Mouse (Mus musculus) cerebellum, postnatal 14 days (tissue): ENCODE data around the gene Adcy6.

Source experiments
- DNase-seq, 2 experiments: peaks; one replicate each; pipeline ENCODE4 v3.0.0; 2021; ENCODE audit warnings: mixed read lengths in 2 of 2

The Adcy6 gene

DNA sequence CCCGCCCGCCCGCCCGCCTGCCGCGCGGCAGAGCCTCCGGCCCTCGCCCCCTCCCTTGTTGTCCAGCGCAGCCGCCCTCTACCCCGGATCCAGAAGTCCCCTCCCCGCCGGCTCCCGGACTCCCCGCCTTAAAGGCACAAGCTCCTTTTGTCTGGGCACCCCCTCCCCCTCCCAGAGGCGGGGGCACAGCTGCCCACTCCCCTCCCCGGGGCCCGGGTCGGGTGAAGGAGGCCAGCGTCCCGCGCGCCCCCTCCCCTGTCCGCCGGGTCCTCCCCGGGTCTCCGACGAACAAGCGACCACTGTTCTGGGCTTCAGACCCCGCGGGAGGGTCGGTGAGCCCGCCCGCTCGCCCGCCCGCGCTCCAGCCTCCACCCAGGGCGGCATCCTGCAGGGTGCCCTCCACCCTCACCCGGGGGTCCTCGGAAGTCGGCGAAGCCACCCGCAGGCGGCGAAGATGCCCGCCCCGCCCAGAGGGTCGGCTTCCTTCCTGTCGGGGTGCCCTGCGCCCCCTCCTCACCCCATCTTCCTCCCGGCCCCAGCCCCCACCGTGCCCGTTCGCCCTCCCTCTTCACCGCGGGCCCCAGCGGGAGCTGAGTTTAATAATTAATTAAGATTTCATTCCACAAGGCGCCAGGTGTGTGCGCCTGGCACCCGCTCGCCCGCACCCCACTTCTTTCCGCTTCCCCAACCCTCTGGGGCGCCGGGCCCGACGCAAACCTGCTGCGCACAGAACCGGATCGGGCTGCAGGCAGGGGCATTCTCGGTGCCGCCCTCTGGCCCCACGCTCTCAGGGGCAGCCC lies at the start of gene Adcy6:
Gene Adcy6, minus strand, starts transcription at position 746 of the 800 bp plus-strand sequence.
- DNase-seq: peak; percentile 81 to 85

DNA sequence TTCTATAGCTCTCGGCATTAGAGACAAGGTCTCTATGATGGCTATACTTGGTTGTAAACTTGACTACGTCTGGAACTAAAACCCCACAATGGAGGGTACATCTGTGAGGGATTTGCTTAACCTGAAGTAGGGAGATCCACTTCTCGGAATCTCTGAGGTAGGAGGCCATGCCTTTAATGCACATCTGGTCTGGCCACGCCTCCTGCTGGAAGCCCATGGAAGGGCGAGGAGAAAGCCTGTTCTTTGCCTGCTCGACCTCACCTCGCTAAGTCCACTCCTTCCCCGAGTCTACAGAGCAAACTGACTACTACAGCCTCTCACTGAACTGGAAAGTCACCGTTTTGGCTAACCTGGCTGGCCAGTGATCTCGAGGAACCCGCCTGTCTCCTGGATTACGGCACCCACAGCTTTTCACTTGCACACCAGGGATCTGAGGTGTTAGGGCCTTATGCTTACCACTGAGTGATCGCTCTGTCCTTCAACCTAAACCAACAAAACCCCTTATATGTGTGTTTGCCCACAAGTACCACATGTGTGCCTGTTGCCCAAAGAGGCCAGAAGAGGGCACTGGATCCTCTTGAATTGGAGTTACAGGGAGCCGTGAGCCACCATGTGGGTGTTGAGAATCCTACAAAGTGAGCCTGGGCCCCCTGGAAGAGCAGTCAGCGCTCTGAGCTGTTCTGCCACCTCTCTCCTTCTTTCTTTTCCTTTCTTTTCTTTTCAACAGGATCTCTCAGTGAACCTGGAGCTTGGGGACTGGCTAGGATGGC lies 47.3 kb upstream of the Adcy6 start:
- DNase-seq: no peak

DNA sequence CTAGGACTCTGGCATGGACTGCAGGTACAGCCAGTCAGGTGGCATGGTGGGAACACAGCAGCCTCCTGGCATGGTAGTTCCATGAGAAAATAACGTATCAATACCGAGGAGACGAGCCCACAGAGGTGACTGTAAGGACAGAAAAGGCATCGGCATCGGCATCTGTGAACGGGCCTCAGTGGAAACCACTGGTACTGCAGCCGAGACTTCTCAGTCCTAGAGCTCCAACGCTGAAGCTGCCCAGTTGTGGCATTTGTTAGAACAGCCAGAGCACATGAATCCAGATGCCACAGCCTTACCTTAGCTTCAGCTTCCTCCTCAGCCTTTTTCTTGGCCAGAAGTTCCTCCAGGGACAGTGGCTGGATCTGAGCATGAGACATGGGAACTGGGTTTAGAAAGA lies 42.3 kb upstream of the Adcy6 start:
- no peak for DNase-seq

DNA sequence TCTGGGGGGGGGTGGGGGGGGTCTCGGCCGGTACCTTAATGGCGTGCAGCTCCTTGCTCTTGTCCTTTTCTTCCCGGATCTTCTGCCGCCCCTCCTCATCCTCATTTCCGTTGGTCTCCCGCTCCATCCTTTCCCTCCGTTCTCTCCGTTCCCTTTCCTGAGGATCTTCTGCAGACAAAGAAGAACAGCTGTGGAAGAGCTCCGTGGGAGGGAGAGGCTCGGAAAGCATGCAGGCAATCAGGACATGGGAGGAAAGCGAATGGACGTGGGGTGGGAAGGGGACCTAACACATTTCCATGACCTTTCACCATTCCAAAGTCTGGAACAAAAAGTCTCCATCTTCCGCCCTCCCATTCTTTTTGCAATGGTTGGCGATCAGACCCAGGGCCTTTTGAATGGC lies 41.6 kb upstream of the Adcy6 start:
- DNase-seq: no peak

DNA sequence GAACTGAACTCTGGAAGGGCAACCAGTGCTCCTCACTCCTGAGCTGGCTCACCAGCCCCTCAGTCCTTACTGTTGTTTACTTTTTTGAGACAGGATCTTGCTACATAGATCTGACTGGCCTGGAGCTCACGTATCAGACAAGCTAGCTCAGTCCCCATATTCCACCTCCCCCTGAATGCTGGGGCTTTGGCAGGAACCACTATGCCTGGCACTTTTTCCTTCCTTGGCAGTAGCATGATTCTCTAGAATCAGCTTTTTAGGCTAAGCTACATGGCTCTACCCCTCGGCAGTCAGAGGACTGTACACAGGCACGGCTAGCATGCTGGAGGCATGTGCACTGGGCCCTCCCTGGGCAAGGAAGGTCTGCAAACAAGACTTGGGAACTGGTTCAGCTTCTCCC lies 38.2 kb upstream of the Adcy6 start:
- DNase-seq: peak in 1 of 2 experiments; percentile 37

DNA sequence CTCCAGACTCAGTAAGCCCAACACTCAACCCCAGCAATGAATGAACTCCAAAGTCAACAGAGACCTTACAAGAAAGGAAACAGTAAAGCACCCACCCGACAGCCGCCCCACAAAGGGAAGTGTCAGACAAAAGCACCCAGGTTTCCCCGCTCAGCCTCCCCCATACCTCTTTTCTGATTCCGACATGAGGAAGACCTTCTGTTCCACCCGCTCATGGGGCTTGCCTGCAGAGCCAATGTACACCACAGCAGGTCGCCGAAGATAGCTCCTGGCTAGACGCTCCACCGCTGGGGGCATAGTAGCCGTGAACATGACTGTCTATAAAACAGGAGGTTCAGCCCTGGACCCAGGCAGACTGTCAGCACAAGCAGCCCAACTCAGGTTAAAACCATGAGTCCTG lies 37.4 kb upstream of the Adcy6 start:
- DNase-seq: no peak

DNA sequence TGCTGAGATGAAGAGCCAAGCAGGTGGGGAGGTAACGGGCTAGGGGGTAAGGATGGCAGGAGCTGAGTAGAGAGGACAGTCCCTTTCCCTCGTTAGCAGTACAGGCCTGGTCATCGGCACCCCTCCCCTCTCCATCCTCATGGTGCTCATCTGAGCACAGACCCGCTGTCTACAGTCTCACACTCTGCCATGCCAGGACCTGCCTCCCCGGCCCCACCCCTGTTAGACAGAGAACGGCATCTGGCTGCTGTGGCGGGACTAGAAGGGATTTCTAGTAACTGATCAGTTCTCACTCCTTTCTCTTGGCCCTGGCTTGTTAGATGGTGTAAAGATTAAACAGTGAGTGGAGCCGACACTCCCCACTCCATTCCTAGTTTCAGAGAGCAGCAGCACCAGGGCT lies 36.9 kb upstream of the Adcy6 start:
- DNase-seq: no peak

DNA sequence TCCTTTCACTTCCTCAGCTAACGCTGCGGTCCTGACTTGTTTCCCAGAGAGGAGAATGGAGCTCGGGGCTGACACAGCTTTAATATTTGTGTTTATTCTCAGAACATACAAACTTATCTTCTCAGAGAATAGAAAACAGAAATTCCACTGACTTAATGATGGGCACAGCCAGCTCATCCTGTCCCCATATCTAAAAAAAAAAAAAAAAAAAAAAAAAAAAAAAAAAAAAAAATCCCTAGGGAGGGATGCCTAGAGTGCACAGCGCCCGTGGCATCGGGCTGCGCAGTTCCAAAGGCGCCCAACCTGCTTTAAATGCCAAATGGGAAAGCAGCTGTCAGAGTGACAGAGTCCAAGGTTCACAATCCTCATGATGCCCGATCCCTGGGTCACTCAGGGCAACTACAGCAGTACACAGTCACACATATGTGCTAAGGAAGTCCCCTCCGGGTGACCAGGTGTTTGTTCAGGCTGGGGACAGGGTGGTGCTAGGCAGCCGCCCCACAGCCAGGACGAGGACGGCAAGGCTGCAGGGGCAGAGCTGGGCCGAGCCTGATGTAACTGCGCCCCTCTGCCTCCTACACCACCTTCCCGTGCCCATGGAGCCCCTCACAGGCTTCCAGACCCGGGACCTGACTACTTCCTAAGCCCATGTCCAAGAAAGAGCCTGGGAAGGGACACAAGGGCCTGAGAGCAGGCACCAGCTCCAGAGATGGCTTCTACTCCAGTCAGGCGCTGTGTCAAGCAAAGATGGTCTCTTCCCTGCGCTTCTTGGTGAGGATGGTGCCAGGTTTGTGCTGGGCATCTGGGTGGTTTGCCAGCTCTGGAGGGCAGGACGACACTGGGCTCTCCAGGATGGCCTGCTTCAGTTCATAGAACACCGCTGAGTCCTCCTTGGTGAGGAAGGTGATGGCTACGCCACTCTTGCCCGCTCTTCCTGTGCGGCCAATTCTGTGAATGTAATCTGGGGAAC lies 35.5 kb upstream of the Adcy6 start:
- DNase-seq: peak; percentile 42 to 48

DNA sequence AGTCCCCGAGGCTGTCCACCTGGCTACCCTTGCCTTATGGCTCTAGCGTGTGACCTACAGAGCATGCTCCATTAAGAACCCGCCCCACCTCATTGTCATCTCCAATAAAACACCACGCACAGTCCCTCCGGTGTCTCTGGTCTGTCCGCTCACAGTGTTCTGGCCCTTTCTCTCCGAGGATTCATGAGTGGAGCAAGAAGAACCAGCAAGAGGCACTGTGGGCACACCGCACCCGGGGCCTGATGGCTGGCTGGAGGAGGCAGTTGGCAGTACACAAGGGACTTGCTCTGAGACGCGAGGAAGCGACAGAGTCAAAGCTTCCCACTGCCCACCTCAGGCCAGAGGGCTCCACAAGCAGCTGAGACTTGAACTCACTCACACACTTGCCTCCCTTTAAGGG lies 34.5 kb upstream of the Adcy6 start:
- peak in 1 of 2 experiments; percentile 24 for DNase-seq

DNA sequence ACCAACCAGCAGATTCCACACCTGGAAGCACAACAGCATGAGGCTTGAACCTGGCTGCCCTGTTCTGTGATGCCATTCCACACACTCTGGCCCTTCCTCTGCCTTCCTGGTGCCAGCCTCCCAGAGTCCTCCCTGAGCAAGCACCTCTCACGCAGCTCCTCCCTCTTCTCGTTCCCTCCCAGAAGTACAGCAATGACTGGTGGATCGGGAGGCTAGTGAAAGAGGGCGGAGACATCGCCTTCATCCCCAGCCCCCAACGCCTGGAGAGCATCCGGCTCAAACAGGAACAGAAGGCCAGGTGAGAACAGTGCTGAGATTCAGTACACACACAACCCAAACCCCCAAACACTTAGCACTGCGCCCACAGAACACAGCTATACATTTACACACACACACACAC lies 30.3 kb upstream of the Adcy6 start:
- no peak for DNase-seq

DNA sequence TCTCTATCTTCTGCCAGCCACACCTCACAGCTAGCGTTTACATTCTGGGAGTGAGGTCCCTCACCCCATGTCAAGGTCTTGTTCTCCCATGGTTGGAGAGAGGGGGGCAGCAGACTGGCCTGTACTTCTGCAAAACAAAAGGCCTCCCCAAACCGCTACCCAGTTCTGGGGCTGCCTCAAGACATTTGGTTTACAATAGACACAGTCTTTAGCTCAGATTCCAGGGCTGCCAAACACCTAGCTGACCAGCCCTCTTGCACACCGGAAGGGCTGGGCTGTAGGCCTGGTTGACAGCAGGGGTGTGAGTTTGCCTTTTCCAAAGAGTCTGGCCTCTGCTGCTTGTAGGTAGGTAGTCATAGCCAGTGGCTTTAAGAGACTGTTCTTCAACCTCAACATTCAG lies 27.3 kb upstream of the Adcy6 start:
- peak; percentile 36 to 43 for DNase-seq

DNA sequence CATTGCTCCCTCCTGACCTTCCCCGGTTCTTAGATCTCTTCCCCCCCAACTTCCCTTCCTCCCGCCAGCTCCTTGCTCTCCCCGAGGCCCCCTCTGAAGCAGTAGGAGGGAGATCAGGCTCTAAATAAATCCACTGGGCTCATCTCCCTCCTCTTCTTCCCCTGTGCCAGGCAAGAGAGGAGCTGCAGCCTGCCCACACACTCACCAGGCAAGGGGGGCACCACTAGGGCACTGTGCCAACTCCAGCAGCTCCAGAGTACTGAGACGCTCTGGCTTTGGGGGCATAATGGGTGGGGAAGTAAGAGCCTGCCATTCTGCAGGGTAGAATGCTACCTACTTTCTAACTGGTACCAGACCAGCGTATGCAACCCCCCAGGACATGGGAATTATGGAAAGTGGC lies 26.6 kb upstream of the Adcy6 start:
- peak; percentile 61 to 71 for DNase-seq

DNA sequence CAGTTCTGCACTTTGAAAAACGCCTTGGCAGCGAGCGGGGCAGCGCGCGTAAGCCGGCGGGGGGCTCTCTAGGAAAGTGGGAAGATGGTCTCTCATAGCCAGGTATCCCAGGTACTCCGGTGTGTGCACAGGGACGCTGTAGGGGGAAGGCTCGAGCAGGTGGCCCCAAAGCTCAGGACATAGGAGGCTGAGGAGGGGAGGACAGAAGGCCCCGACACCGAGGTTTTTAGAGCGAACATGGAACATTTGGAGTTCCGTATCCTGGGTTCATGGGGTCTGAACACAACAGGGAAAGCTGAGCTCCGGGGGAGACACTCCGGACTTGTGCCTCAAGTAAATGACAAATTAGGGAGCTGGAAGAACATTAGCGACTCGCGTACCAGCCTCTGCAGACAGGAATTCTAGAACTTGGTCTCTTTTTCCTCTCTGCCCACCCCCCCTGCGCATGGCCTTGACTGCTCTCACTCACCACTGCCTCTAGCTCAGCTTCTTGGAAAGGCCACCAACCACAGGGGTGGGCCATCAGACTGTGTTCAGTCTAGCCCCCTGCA lies 25.5 kb upstream of the Adcy6 start:
- peak; percentile 60 to 67 for DNase-seq

DNA sequence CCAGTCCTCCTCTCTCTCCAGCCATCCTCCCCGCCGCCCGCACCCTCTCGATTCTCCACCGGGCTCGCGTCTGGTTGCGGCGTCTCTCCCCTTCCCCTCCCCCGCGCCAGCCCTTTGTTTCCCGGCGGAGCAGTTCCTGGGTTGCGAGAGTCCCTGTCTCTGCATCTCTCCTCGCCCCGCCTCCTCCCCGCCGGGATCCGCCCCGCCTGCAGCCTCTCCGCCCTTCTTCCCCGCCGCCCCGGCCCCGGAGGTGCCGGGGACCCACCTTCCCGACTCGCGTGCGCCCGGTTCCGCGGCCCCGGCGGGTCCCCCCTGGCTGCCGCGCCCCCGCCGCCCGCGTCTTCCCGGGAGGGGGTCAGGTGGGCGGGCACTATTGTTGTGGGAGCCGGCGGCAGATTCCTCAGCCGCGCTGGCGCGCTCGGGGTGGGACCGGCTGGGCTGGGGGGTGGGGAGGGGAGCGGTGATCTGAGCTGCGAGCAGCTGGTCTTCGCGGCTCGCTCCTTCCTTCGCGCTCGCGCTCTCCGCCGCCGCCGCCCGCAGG lies 24.7 kb upstream of the Adcy6 start:
- peak; percentile 86 to 89 for DNase-seq

DNA sequence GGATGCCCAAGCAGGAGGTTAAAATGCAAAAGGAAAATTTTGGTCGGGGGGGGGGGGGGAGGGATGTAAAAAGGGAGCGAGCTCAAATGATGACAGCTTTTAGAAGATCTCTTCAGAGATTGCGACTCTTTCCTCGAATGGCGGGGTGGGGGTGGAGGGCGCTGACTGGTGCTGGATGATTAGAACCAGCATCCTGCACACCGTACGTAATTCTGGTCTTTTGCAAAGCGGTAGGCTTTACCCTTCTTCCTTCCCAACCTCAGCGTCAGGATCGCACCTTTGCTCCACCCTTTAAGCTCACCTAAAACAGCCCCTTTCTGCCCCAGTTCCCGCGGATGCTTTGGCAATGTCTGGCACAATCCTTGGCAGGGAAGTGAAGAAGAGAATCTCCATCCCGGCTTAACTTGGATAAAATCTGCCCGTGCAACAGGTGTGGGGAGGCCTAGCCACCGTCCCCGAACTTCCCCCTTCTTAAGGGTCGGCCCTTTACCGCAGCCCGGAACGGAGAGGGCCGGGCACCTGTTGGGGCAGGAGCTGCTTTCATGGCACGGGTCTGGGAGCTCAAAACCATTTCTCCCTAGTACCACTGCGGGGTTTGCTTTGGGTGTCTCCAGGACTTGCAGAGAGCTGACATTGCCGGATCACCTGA lies 24.1 kb upstream of the Adcy6 start:
- peak; percentile 54 to 65 for DNase-seq

DNA sequence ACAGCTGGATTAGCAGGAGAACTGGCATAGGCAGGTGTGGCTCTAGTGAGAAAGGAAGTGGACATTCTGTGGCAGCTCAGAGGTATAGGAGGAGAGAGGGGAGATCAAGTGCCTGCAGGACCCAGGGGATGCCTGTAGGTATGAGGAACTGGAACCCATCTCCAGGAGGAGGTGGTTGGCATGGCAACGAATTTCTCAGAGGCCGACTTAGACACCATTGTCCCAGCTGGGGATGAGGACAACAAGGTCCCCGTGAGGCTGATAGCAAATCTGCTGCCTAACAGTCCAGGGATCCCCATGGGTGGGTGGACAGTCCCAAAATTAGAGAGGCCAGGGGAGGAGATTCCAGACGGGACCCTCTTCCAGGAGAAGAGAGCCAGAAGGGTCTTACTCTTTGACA lies 23.0 kb upstream of the Adcy6 start:
- DNase-seq: peak in 1 of 2 experiments; percentile 25

DNA sequence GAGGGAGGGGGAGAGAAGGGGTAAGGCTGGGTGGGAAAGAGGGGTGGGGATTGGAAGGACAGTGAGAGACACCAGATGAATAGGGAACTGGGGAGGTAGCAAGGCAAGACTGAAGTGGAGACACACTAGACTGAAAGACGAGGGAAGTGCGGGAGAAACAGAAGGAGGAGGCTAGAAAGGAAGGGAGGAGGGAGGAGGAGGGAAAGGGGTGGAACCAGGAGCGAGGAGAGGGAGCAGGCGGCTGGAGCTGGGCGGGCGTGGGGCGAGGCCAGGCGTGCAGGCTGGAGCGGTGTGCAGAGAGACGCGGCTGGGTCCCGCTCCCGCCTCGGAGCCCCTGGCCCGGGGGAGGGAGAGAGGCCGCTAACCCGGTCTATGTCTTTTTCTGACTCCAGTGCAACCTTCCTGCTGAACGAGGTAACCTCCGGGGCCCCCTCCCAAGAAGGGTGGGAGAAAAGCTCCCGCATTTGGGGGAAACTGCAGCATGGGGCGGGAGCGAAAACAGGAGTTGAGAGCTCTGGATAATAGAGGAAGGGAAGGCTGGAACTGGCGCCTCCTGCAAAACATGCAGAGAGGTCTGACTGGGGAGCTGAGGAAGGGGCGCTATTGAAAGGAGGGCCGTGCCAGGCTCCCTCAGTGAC lies 22.4 kb upstream of the Adcy6 start:
- peak; percentile 51 to 61 for DNase-seq

DNA sequence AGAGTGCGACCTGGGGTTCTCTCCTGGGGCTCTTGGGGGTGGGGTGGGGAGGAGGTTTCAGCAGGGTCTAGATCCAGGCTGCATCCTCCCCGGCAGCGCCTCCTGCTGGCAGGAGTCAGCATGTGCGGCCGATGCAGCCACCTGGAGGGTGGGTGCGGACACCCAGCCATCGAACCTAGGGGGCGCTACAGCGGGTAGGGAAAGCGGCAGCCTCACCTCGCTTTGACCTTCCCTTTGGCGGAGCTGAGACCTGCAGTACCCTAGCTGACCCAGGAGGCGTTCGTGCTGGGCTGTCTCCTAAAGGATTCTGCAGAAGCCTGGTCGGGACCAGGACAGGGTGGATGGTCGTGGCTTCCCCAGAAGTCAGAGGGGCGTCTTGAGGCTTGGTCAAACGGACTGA lies 21.6 kb upstream of the Adcy6 start:
- DNase-seq: peak; percentile 78 to 96

DNA sequence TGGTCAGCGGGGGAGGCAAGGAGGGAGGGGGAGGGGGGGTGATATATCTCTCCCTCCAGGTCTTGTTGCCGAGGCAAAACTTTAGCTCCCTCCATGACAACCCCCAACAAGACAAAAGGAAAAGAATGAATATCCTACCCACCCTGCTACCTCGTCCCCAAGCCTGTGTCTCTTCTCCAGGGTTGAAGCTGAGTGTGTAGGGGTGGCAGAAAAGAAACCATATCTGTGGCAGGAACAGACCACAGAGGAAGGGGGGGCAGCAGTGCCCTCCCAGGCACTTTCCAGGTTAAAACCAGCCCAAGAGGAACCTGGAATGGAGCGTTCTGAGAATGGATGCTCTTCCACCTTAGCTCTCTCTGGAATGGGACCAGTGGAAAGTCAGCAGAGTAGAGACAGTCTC lies 20.7 kb upstream of the Adcy6 start, which contains the start of gene Cacnb3:
Gene Cacnb3, plus strand, starts transcription at position 301 of the 400 bp plus-strand sequence.
- DNase-seq: peak in 1 of 2 experiments; percentile 1

DNA sequence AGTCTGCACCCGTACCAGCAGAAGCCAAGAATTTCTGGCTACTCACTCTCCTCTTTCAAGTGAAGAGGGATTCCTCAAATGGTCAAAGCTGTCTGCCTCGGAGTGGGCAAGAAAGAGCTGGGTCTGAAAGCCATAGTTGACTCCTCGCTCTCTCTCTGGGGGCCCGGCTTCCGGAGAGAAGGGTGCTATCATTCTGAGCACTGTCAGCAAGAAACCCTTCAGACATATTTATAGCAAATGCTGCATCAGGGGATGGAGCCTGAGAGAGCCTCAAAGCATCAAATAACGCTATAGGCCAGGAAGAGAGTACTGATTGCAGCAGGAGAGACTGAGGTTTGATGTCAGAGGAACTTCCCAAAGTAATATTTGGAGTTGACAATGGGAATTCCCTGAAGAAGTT lies 19.6 kb upstream of the Adcy6 start:
- peak in 1 of 2 experiments; percentile 3 for DNase-seq
